Mouse (Mus musculus): ENCODE data around the gene Atp5g1.

- TF ChIP-seq POLR2A (IDR thresholded peaks at IDR 0.05; ENCODE audit: insufficient read depth, low read length) (no peak), CTCF (IDR thresholded peaks at IDR 0.05; ENCODE audit: low read depth, low read length) (no peak)
Observed at GRCm38 (mm10) chr11:96075177-96075508, 327 bp downstream of the Atp5g1 start.
